Mouse (Mus musculus): Measurements from ENCODE around the gene Abraxas2. TPM values are rescaled to one million over a fixed set of nuclear protein-coding genes. Genes with fewer than 3 reads are reported as not detected.

Abraxas2 gene
- total RNA-seq (2021) = 10 to 100 TPM; 35.8 to 36.1 TPM
- long read RNA-seq, experiment 1, transcript Abraxas2-201 (9 exons, 2,892 nt) = major isoform, 21 of 38 reads
- long read RNA-seq, experiment 1, transcript Abraxas2-202 (8 exons, 1,224 nt) = minor isoform, 5 of 38 reads
- long read RNA-seq, experiment 1, partial matches to known transcripts = 9 of 38 reads
- long read RNA-seq, experiment 1, other reads (novel, unspliced or antisense) = 1 of 38 reads
- long read RNA-seq, experiment 2, transcript Abraxas2-201 (9 exons, 2,892 nt) = major isoform, 9 of 11 reads
- long read RNA-seq, experiment 2, partial matches to known transcripts = 0 of 11 reads
- long read RNA-seq, experiment 2, other reads (novel, unspliced or antisense) = 2 of 11 reads

GRCm38 (mm10) chr7:132859042-132859958, at the start of gene Abraxas2:
TSS of gene Abraxas2 (plus strand) at chr7:132859225.
- peak; percentile 94 to 97 for DNase-seq

DNA sequence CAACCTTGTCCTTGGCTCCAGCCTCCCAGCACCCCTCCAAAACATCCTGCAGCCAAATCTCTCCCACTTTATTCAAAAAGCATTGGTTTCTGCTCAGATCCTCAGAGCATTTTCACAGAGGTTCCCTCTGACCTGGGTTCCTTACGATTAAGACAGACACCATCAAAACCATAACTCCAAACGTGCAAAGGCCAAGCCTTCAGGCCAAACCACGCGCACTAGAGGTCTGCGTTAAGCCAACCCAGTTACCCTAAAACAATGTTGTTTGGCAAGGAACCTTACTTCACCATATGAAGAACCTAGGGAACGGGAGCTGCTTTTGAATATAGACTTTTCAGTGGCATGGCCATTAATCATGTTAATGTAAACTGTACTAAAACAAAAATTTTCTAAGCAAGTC, 49.3 kb upstream of the Abraxas2 start:
- no peak for DNase-seq

GRCm38 (mm10) chr7:132810368-132810767, 48.7 kb upstream of the Abraxas2 start:
- peak; percentile 66 to 71 for DNase-seq

DNA sequence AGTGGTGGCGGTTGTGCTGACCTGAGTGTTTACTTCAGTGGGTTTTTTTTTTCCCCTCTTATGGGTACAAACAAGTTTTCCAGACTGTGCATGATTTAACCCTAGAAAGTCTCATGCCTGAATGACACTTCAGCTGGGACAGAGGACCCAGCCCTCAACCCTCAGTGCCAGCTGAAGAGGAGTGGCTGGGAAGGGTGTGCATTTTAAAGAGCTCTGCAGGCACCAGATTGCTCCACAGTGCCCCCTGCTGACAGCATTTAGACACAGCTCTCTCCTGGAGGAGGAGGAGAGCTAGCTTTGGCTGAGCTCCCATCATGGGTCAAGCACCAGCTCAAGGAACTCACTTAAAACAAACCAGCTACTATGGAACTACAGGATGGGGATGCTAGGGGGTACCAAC, 48.1 kb upstream of the Abraxas2 start:
- peak; percentile 95 to 96 for DNase-seq

GRCm38 (mm10) chr7:132811716-132812618, 47.1 kb upstream of the Abraxas2 start:
- peak; percentile 38 to 48 for DNase-seq

GRCm38 (mm10) chr7:132812619-132813415, 46.2 kb upstream of the Abraxas2 start:
- peak; percentile 68 to 76 for DNase-seq

- peak; percentile 83 to 90 for DNase-seq
Observed at GRCm38 (mm10) chr7:132813416-132814088, 45.5 kb upstream of the Abraxas2 start, which contains the start of gene Fam53b. TSS of gene Fam53b (minus strand) at chr7:132813886.

DNA sequence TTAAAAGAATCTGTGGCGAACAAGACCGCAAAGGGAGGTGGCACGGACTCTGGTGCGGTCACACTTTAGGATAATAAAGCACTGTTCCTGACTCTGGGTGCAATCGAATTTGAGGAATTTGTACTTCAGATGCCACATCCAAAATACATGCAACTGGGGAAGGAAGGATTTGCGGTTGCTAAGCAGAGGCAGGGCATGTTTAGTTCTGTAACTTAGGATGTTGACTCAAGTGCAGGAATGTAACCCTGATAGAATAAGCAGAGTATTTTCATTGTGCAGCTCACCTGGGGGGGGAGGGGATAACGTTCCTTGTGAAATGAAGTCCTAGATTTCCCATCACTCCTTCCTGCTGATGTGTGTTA, 45.0 kb upstream of the Abraxas2 start:
- DNase-seq = no peak

DNA sequence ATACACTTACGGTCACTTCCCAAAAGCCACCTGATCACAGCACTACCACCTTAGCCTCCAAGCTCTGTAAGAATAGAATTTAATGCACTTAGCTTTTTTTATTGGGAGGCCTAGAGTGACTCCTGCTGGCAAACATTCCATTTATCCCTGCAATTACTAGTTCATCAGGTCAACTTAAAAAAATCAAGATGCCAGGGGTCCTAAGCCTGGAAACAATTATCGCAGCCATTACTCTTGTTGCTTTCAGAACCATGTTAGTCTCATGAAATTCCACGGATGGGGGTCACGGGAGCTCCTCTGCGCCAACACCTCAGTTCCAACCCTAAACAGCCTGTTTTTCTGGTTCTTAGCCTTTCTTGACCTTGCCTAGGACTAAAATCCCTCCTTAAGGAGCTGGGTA, 43.9 kb upstream of the Abraxas2 start:
- no peak for DNase-seq

DNA sequence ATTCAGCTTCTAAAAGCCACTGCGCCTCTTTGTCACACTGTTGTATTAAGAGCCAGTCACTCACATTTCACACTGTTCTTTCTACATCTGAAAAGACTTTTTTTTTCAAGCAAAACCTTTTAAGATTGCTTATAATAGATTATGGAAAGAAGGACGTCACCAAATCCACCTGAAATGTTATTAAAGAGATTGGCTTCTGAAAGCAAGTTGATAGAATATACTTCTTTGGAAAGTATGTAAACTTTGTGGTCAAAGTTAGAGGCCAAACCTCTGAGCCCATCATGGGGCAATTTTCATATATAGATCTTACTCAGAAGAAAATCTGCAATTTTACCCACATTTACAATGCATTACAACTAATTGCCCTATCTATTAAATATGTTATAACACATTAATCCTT, 42.5 kb upstream of the Abraxas2 start:
- no peak for DNase-seq

- DNase-seq = no peak
Observed at GRCm38 (mm10) chr7:132817056-132817455, 42.0 kb upstream of the Abraxas2 start.

DNA sequence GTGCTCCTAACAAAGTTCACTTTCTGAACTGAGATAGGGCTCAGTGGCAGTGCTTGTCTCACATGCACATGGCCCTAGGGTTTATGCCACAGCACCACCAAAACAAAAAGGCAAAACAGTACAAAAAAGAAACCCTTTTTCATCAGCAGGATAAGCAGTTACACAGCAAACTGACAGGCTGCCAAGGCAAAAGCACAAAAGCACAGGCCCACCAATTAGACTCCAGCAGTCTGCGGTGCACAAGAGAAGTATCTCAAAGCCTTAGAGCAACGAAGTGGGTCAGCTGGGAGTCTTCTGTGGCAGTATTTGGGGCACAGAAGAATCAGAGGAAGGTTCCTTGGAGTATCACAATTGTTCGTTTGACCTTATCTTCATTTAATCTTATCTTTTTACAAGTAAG, 38.3 kb upstream of the Abraxas2 start:
- no peak for DNase-seq

GRCm38 (mm10) chr7:132823832-132824231, 35.2 kb upstream of the Abraxas2 start:
- no peak for DNase-seq

- DNase-seq = no peak
Observed at GRCm38 (mm10) chr7:132824346-132825022, 34.5 kb upstream of the Abraxas2 start.

- DNase-seq = no peak
Observed at GRCm38 (mm10) chr7:132830955-132831354, 28.1 kb upstream of the Abraxas2 start.

DNA sequence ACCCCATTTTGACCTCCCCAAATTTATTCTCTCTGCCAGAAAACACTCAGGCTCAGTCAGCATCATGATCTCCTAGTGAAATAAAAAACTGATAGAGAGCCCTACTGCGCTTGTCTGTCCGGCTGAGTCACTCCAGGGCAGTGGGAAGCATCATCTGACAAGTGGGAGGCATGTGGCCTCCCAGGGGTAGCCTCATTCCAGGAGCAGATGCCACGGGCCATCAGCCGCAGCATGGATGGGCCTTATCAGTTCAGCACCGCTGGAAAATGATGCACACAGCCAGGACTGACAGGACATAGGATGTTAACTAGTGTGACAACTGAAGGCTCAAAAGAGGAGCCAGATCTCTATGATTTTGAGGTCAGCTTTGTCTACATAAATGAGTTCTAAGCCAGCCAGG, 17.7 kb upstream of the Abraxas2 start:
- no peak for DNase-seq

DNA sequence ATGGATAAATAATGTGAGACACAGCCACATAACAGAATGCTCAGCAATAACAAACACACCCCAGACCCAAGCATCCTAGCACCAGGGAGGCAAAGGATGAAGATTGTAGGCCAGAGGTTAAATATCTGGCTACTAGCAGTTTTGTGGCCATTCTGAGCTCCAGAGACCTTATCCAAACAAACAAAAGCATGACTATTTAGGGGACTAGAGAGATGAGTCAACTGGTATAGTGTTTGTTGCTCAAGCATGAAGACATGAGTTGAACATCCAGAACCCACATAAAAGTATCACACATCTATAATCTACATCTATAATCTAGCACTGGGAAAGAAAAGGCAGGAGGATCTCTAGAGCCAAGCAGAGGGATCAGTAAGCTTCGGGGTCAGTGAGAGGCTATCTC, 16.6 kb upstream of the Abraxas2 start:
- DNase-seq = no peak

GRCm38 (mm10) chr7:132843152-132843551, 15.9 kb upstream of the Abraxas2 start:
- no peak for DNase-seq

DNA sequence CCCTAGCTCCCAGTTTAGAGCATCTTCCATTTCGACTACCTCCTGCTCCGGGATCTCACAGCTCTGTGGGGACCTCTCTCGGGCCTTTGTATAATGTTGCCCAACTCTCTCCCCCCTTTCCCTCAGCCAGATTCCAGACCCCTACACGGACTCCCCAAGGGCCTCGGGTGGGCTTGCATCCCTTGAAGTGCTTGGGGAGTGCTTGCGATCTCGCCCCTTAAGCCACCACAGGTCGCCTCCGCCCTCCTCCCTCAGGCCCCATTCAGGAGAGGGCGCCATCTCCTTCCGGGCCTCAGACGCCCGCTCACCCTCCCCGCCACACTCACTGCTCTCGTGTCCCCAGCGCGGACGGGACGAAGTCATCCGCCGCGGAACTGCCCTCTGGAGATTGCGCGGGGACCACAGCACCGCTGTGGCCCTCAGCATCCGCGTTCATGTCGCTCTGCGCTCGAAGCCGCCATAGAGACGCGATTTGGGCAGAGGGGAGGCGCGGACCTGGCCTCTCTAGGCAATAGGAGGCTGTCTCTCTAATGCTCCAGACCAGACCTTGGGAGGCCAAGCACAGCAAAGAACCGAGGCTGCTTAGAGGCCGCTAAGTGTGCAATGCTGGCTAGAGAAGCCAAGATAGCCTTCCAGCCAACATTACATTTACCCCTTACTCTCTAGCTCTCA, 6.7 kb upstream of the Abraxas2 start, which contains the start of gene Eef1akmt2:
Eef1akmt2 (minus strand) TSS at position 501 of the 672 bp plus-strand sequence.
- DNase-seq = peak; percentile 87 to 89
